Comparison of ENCODE assay signal across 30 mouse cellular contexts in the genomic region with DNA sequence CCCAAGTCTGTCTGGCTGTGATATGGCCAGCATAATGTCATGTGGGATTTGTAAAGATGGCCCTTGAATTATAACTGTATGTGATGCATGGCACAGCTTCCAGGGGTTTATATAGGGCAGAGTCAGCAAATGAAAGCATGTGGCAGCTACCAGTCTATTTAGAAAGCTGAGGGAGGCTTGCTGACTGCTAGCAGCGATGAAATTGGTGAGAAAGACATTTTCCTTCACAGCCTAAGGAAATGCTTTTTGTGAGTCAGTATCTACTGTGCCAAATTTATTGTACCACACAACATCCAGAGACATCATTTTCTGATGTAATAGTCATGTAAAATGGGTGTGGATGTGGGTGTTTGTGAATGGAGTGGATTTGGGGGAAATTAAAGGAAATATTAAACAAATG.
DNase-seq lines count a peak whose midpoint lies in the region; TF ChIP-seq lines count a peak whose summit lies in the region.
"Had no signal": no experiment of that assay in that cellular context is flagged by ENCODE, and none has a peak within 500 bp of the region (broad histone marks: within the 10 kb centered on the region; RNA-seq: fewer than 3 reads in every experiment).

No protein-coding gene starts in this region.

- H3K27me3 ChIP-seq in myocyte (ENCODE audit: control insufficient read depth, insufficient read depth, insufficient read length) = no peaks in the 10 kb centered on the region
- H3K27me3 ChIP-seq: embryonic facial prominence, embryonic 12.5 days; hindbrain, embryonic 12.5 days; intestine, embryonic 15.5 days; liver, embryonic 15.5 days; midbrain, embryonic 15.5 days; neural tube, embryonic 12.5 days; Patski had no signal

- no peak for TF ChIP-seq POLR2A in myocyte (IDR thresholded peaks at IDR 0.05; ENCODE audit: insufficient read length, low read depth)

- H3K27ac ChIP-seq in left cerebral cortex, adult 2 months = no peak overlapping the region
- H3K27ac ChIP-seq: embryonic facial prominence, embryonic 12.5 days; forebrain, embryonic 10.5 days; gastrocnemius, adult 2 months; hindbrain, embryonic 12.5 days; hindbrain, postnatal 0 days; intestine, embryonic 15.5 days; liver, embryonic 15.5 days; midbrain, embryonic 10.5 days; midbrain, embryonic 15.5 days; neural tube, embryonic 12.5 days had no signal

- H3ac ChIP-seq in myocyte (ENCODE audit: control insufficient read depth, insufficient read length) = no peak overlapping the region

- intact Hi-C loops in left cerebral cortex, postnatal 14 days (cut with DNase I) = no loop called here
- intact Hi-C loops in left cerebral cortex, adult 2 months (cut with DNase I) = no loop called here

- TF ChIP-seq CTCF in left cerebral cortex, adult 2 months (IDR thresholded peaks at IDR 0.05) = no peak

- no peak overlapping the region for H3K4me3 ChIP-seq in left cerebral cortex, adult 2 months
- no peak overlapping the region for H3K4me3 ChIP-seq in myocyte
- H3K4me3 ChIP-seq: embryonic facial prominence, embryonic 12.5 days; forebrain, embryonic 10.5 days; gastrocnemius, adult 2 months; hindbrain, embryonic 12.5 days; intestine, embryonic 15.5 days; liver, embryonic 15.5 days; midbrain, embryonic 10.5 days; midbrain, embryonic 15.5 days; neural tube, embryonic 12.5 days had no signal

- H3K79me2 ChIP-seq in myocyte (ENCODE audit: control insufficient read depth, insufficient read depth) = no peaks in the 10 kb centered on the region

- peak overlapping the region; percentile 38 for H3K4me2 ChIP-seq in myocyte (ENCODE audit: low read depth)
- H3K4me2 ChIP-seq: embryonic facial prominence, embryonic 12.5 days; heart, embryonic 11.5 days; hindbrain, embryonic 12.5 days; intestine, embryonic 15.5 days; liver, embryonic 15.5 days; lung, embryonic 14.5 days; midbrain, embryonic 15.5 days; neural tube, embryonic 12.5 days had no signal

- no peaks in the 10 kb centered on the region for H3K36me3 ChIP-seq in myocyte (ENCODE audit: control insufficient read depth, insufficient read depth)
- H3K36me3 ChIP-seq: embryonic facial prominence, embryonic 12.5 days; forebrain, embryonic 10.5 days; hindbrain, embryonic 12.5 days; intestine, embryonic 15.5 days; liver, embryonic 15.5 days; midbrain, embryonic 10.5 days; midbrain, embryonic 15.5 days; neural tube, embryonic 12.5 days had no signal

- peak; percentile 3 for DNase-seq in cerebellum, adult 8-10 months
- DNase-seq in cerebellum, adult 11-12 months = no peak
- peak; percentile 7 to 36 for DNase-seq in left cerebral cortex, postnatal 14 days (ENCODE audit: low spot score in 2 of 2)
- DNase-seq in left cerebral cortex, adult 2 months (ENCODE audit: extremely low spot score in 1 of 2, low spot score in 2 of 2) = no peak
- peak; percentile 73 for DNase-seq in brain, adult 2 months (ENCODE audit: low read depth, low spot score)
- DNase-seq in lung, postnatal 10 days = no peak
- DNase-seq: adrenal gland, postnatal 10 days; embryo, embryonic 11 days; gastrocnemius, adult 2 months; gastrocnemius, postnatal 36 days; heart, adult 18-20 months; heart, postnatal 36 days; kidney, adult 2 months; kidney, postnatal 36 days; spleen, adult 18-20 months; thymus, adult 2 months; thymus, postnatal 36 days had no signal

TF ChIP-seq in myocyte, 11 proteins besides CTCF, POLR2A, EP300 and RAD21:
- 0 out of 2 replicates have a peak, but pooled peaks have one; percentile 19 for TF ChIP-seq CEBPB (IDR thresholded peaks at IDR 0.05; ENCODE audit: insufficient read depth, poor library complexity, severe bottlenecking)
- no peak for TF ChIP-seq MYOG (IDR thresholded peaks at IDR 0.05; ENCODE audit: control insufficient read depth in 1 of 3, insufficient read depth in 1 of 3, insufficient read length in 2 of 3, low read depth in 2 of 3)

Comparison
In these comparisons a context has a peak if more than half of its experiments do, and no peak if none do; other contexts are left out.
1. DNase-seq: peak in cerebellum, adult 8-10 months (single experiment), left cerebral cortex, postnatal 14 days (2 of 2) and brain, adult 2 months (single experiment); none in cerebellum, adult 11-12 months (single experiment), left cerebral cortex, adult 2 months (0 of 2) and lung, postnatal 10 days (single experiment).